Mouse (Mus musculus): ENCODE data around the gene Sept4.

Gene Sept4

DNA sequence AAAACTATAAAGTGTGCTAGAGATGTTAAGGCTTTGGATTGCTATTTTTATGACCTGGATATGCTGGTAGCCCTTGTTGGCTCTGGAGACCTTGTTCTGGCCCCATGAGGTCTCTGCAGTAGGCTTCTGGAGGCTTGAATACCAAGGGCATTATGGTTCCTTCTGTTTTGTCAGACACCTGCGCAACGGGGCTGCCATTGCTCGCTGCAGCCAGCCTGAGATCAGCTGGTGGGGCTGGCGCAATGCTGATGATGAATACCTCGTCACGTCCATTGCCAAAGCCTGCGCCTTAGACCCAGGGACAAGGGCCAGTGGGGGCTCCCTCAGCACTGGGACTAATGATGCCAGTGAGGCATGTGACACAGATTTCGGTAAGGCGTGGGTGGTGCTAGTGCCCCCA is 33.5 kb downstream of the Sept4 start:
- no peak for DNase-seq

GRCm38 (mm10) chr11:87603571-87603970 is 34.9 kb downstream of the Sept4 start:
- no peak for DNase-seq

- no peak for DNase-seq
Observed at GRCm38 (mm10) chr11:87609264-87609663, 40.6 kb downstream of the Sept4 start.

GRCm38 (mm10) chr11:87611547-87611946 is 42.8 kb downstream of the Sept4 start:
- DNase-seq: peak in 1 of 2 experiments; percentile 30

- no peak for DNase-seq
Observed at GRCm38 (mm10) chr11:87613972-87614371, 45.3 kb downstream of the Sept4 start.

- DNase-seq: no peak
Observed at GRCm38 (mm10) chr11:87615551-87615950, 46.8 kb downstream of the Sept4 start.

GRCm38 (mm10) chr11:87615952-87616351 is 47.2 kb downstream of the Sept4 start:
- no peak for DNase-seq

- peak in 1 of 2 experiments; percentile 29 for DNase-seq
Observed at GRCm38 (mm10) chr11:87616790-87617474, 48.2 kb downstream of the Sept4 start, which contains the start of gene Hsf5. Hsf5 (plus strand) TSS chr11:87617164.

DNA sequence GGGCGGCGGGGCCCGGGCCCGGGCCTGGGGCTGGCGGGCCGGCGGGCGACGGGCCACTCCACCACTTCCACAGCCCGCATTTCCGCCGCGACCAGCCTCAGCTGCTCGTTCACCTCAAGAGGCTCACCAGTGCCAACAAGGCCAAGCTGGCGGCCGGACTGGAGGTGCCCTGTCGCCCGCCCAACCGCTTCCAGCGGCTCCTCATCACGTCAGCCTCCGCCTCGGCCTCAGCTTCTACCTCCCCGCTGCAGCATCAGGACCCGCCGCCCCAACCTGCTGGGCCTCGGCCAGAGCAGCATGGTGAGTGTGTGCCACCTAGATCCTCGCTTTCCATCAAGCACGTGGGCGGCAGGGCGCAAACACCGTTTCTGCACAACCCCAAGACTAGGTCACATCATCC is 48.9 kb downstream of the Sept4 start:
- DNase-seq: no peak

DNA sequence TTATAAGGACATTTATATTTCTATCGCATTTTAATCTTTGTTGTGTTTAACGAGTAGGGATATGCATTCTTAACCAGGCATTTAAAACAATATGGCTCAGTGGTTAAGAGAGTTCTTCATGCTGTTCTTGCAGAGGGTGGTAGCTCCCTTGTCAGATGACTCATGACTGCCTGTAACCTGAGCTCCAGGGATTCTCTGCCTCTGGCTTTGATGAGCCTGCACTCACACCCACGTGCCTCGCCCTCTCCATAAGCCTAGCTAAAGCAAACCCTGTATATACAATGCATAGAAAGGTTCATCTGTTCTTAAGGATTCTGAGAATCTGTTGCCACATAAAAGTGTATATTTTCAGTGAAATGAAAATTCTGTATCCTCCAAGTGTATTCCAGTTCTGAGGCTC is 54.5 kb downstream of the Sept4 start:
- no peak for DNase-seq

DNA sequence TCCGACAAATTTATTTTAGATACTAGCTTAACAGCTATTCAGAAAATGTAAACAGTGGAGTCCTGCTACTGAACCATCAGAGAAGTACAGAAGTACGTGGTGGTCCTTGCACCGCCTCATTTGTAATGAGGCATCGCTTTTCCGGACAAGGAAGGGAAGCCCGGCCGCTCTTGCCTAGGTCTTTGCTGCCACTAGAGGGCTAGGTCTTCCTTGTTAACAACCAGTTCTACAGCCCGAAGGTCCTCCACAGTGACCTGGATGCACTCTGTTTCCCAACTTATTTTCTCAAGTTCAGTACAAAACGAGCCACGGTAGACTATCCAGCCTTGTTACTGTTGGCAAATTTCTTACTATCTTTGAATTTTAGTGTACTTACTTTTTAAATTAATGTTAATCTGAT is 61.2 kb downstream of the Sept4 start:
- DNase-seq: peak; percentile 29 to 54

DNA sequence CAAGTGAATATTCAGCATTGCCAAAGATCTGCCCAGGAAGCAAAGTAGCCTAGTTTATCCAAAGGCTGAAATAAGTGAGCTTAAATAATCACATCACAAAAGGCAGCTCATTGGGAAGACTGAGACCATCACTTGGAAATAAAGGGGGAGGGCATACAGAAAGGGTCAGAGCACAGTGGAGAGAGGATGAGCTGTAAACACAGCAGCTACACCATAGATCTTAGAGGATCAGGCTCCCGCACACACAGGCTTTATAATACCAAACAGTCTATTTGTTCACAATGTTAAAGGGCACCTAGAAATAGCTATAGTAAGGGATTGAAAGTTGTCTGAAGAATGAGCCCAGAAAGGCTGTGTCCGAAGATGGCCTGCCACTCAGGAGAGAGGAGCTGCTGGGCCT is 70.1 kb downstream of the Sept4 start:
- DNase-seq: no peak

GRCm38 (mm10) chr11:87639206-87639605 is 70.5 kb downstream of the Sept4 start:
- DNase-seq: peak; percentile 76 to 80

Data from lung, postnatal 4 days (tissue).